Mouse (Mus musculus) C2C12 (cell line): ENCODE results near the gene Rapgef2.

Source experiments
- CEBPB ChIP-seq: IDR thresholded peaks from one replicate; pipeline ENCODE4 v1.6.1; 2011; ENCODE audit warnings: low read depth, mild to moderate bottlenecking, control low read depth, moderate library complexity
- CTCF ChIP-seq: IDR thresholded peaks from one replicate; pipeline ENCODE4 v1.5.1; 2011; ENCODE audit not compliant: control insufficient read depth, insufficient read depth, insufficient read length
- MYOG ChIP-seq: IDR thresholded peaks from one replicate; pipeline ENCODE4 v1.6.1; 2011; ENCODE audit not compliant: control insufficient read depth, insufficient read length; ENCODE audit errors: extremely low read depth
- USF1 ChIP-seq: IDR thresholded peaks from one replicate; pipeline ENCODE4 v1.6.1; 2011; ENCODE audit warnings: low read depth, mild to moderate bottlenecking, control low read depth, moderate library complexity

DNA sequence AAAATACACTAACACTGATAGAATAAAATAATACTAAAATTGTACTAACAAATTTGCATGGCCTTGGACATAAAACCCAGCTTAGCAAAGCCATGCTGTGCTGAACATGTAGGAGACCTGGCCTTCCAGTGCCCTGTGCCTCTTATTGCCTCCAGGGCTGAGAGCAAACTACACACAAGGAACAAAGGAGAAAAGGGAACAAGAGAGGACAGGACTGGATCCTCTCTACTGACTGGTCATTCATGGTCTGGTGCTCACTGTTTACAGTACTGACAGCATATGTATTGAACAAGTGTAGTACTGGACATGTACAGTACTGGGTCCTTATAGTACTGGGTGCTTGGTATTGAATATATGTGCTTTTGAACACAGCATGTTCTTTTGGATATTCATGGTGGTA lies 58.0 kb downstream of the Rapgef2 start:
- TF ChIP-seq CTCF (no peak), MYOG (no peak), USF1 (no peak), CEBPB (no peak)
